Mouse (Mus musculus) ES-Bruce4 (cell line): ENCODE measurements at regions not wholly inside any gene's neighbourhood (a gene's known extent, or its start where the extent isn't known, plus 50 kb on each side); places are given as distances from the start of the nearest gene placed in this dataset.
A peak's percentile ranks its signal among the peaks of the same experiment; 100 is the strongest.
"Not testable (repeated sequence)": the region's sequence is repeated elsewhere in the genome, so short reads cannot be mapped to it uniquely, and the experiment has no call there.

Experiments used
- H3K27ac ChIP-seq: 2 replicates; pipeline ENCODE4 v1.5.1; 2012; ENCODE audit warnings: low read length, inconsistent platforms; ENCODE audit not compliant: insufficient read depth
- H3K27me3 ChIP-seq: 2 replicates; pipeline ENCODE4 v1.6.1; 2012; ENCODE audit warnings: mild to moderate bottlenecking, low read length, inconsistent platforms; ENCODE audit not compliant: control insufficient read depth, poor library complexity, insufficient read depth, severe bottlenecking
- H3K36me3 ChIP-seq: 2 replicates; pipeline ENCODE4 v1.6.1; 2012; ENCODE audit warnings: inconsistent platforms, mild to moderate bottlenecking, low read length, moderate library complexity; ENCODE audit not compliant: control insufficient read depth, poor library complexity, insufficient read depth, severe bottlenecking
- H3K4me1 ChIP-seq: one replicate; pipeline ENCODE4 v1.8.1; 2011; ENCODE audit warnings: low read length; ENCODE audit not compliant: control insufficient read depth, insufficient read depth
- H3K4me3 ChIP-seq: 2 replicates; pipeline ENCODE4 v1.5.1; 2011; ENCODE audit warnings: low read depth, mild to moderate bottlenecking, low read length
- H3K9ac ChIP-seq: 2 replicates; pipeline ENCODE4 v1.6.1; 2012; ENCODE audit warnings: low read depth, mild to moderate bottlenecking, inconsistent platforms; ENCODE audit not compliant: poor library complexity, severe bottlenecking
- H3K9me3 ChIP-seq: replicated peaks from 2 replicates; pipeline ENCODE4 v1.6.1; 2012; ENCODE audit warnings: mild to moderate bottlenecking, low read length, inconsistent platforms; ENCODE audit not compliant: control insufficient read depth, poor library complexity, insufficient read depth, severe bottlenecking
- CTCF ChIP-seq: IDR thresholded peaks from one replicate; pipeline ENCODE4 v1.8.1; 2011; ENCODE audit warnings: low read depth, low read length
- EP300 ChIP-seq: IDR thresholded peaks from 2 replicates; pipeline ENCODE4 v1.6.1; 2011; ENCODE audit warnings: low read depth, low read length; ENCODE audit not compliant: insufficient read depth
- POLR2A ChIP-seq: IDR thresholded peaks from one replicate; pipeline ENCODE4 v1.8.1; 2011; ENCODE audit warnings: low read length; ENCODE audit not compliant: insufficient read depth

GRCm38 (mm10) chr13:85083335-85083734 is 105.9 kb upstream of the Ccnh start:
- no peak overlapping the region for H3K9ac ChIP-seq
- no peaks in the 10 kb centered on the region for H3K36me3 ChIP-seq
- H3K27ac ChIP-seq = no peak overlapping the region
- no peak for TF ChIP-seq CTCF
- TF ChIP-seq POLR2A = no peak
- TF ChIP-seq EP300 = no peak
- H3K4me3 ChIP-seq = no peak overlapping the region
- H3K4me1 ChIP-seq = no peaks in the 10 kb centered on the region
- no peaks in the 10 kb centered on the region for H3K27me3 ChIP-seq
- no peaks in the 10 kb centered on the region for H3K9me3 ChIP-seq

DNA sequence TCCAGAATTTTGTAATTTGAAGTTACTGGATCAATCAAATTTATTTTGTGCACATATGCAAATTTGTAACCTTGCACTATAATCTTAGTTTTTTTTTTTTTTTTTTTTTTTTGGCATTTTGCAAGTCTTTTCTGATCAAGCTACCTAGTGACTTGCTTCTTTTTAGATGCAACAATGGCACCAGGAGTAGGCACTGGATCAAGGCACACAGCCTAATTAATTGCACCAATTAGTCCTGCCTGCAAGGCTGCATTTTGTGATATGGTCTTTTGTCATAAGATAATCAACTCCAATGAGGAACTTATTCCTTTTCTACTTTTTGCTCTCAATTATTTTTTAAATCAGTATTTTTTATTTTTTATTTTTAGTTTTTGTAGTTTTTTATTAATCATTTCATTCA is 105.5 kb upstream of the Ccnh start:
- Histone ChIP-seq H3K27me3 (no peaks in the 10 kb centered on the region), H3K9ac (no peak overlapping the region), H3K4me3 (no peak overlapping the region), H3K9me3 (no peaks in the 10 kb centered on the region), H3K36me3 (no peaks in the 10 kb centered on the region), H3K4me1 (no peaks in the 10 kb centered on the region), H3K27ac (no peak overlapping the region)
- TF ChIP-seq POLR2A = no peak
- TF ChIP-seq CTCF = no peak
- TF ChIP-seq EP300 = no peak

- no peak overlapping the region for H3K4me3 ChIP-seq
- no peaks in the 10 kb centered on the region for H3K27me3 ChIP-seq
- H3K9me3 ChIP-seq = no peaks in the 10 kb centered on the region
- H3K4me1 ChIP-seq = no peaks in the 10 kb centered on the region
- no peak for TF ChIP-seq EP300
- no peak for TF ChIP-seq CTCF
- no peak for TF ChIP-seq POLR2A
- no peak overlapping the region for H3K27ac ChIP-seq
- no peak overlapping the region for H3K9ac ChIP-seq
- no peaks in the 10 kb centered on the region for H3K36me3 ChIP-seq
Observed at GRCm38 (mm10) chr13:85096174-85096573, 93.0 kb upstream of the Ccnh start.

GRCm38 (mm10) chr13:85123309-85123708 is 65.9 kb upstream of the Ccnh start:
- Histone ChIP-seq H3K27me3 (no peaks in the 10 kb centered on the region), H3K36me3 (no peaks in the 10 kb centered on the region), H3K4me3 (no peak overlapping the region), H3K9ac (no peak overlapping the region), H3K9me3 (peaks cover 8% of the 10 kb centered on the region), H3K27ac (no peak overlapping the region), H3K4me1 (no peaks in the 10 kb centered on the region)
- TF ChIP-seq POLR2A (no peak), EP300 (no peak), CTCF (no peak)

DNA sequence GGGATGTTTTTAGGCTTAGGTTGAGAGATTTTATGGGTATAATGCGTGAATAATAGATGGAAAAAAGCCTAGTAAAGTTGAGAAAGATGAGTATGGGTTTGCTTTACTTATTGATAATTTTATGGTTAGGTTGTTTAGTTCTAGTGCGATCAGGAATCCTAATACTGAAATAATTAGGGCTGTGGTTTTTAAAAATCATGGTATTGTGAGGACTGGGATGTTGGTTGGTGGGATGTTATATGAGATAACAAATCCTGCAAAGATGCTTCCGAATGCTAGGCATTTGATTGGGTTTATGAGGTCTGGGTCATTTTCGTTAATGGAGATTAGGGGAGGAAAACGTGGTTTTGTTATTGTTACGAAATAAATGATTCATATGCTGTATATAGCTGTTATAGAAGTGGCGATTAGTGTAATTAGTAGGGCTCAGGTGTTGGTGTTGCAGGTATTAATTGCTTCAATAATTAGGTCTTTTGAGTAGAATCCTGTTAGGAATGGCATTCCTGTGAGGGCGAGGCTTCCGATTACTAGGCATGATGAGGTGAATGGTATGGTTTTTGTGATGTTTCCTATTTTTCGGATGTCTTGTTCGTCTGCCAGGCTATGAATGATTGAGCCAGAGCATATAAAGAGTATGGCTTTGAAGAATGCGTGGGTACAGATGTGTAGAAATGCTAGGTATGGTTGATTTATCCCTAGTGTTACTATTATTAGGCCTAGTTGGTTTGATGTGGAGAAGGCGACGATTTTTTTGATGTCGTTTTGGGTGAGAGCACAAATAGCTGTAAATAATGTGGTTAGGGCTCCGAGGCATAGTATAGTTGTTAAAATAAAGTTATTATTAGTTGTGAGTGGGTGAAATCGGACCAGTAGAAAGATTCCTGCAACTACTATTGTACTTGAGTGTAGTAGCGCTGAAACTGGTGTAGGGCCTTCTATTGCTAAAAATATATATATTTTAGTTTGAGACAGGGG is 62.3 kb upstream of the Ccnh start:
- H3K4me3 ChIP-seq, H3K4me1 ChIP-seq, H3K9ac ChIP-seq: not testable (repeated sequence)

DNA sequence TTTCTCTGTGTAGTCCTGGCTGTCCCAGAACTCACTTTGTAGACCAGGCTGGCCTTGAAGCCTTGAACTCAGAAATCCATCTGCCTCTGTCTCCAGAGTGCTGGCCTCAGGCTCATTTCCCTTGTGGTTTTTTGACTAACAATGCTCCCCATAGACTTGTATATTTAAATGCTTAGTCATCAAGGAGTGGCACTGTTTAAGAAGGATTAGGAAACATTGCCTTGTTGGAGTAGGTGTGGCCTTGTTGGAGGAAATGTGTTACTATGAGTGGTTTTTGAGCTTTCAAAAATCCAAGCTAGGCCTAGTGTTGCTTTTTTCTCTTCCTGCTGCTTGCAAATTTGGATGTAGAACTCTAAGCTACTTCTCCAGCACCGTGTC is 61.7 kb upstream of the Ccnh start:
- Histone ChIP-seq H3K9ac (no peak overlapping the region), H3K27me3 (no peaks in the 10 kb centered on the region), H3K9me3 (peaks cover 8% of the 10 kb centered on the region), H3K4me1 (no peaks in the 10 kb centered on the region), H3K27ac (peak overlapping the region; percentile 44), H3K36me3 (no peaks in the 10 kb centered on the region), H3K4me3 (no peak overlapping the region)
- TF ChIP-seq EP300 = no peak
- TF ChIP-seq POLR2A = no peak
- TF ChIP-seq CTCF = no peak

More for the DNA sequence above, 62.3 kb upstream of the Ccnh start:
- not testable (repeated sequence) for H3K27me3 ChIP-seq, H3K9me3 ChIP-seq, H3K36me3 ChIP-seq, H3K27ac ChIP-seq
